Mouse (Mus musculus): ENCODE results near the gene D11Wsu47e.

D11Wsu47e gene

DNA sequence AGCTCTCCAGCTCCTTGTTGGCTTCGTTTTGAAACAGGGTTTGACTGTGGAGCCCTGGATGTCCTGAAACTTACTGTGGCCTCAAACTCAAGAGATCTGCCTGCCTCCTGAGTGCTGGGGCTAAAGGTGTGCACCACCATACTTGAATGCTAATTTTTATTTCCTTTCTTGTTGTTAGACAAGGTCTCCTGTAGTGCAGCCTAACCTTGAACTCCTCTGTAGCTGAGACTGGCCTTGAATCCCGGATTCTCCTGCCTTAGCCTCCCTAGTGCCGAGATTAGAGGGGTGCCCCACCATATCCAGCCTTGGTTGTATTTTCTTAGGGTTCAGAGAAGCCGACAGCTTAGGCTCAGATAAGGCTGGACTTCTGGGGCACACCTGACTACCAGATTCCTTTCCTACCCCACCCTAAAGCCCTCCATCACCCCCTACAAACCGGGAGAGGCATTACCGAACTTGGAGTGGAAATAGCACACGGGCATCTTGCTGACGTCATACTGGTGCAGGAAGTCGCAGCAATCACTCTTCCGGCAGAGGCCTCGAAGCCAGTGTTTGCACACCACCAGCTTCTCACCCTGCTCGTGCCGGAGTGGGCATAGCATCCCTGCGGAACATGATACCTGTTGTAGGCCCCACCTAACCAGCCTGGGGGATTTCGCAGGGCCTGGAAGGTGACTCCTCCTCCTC lies 21.9 kb downstream of the D11Wsu47e start:
- no peak for DNase-seq (ENCODE audit: low spot score)

DNA sequence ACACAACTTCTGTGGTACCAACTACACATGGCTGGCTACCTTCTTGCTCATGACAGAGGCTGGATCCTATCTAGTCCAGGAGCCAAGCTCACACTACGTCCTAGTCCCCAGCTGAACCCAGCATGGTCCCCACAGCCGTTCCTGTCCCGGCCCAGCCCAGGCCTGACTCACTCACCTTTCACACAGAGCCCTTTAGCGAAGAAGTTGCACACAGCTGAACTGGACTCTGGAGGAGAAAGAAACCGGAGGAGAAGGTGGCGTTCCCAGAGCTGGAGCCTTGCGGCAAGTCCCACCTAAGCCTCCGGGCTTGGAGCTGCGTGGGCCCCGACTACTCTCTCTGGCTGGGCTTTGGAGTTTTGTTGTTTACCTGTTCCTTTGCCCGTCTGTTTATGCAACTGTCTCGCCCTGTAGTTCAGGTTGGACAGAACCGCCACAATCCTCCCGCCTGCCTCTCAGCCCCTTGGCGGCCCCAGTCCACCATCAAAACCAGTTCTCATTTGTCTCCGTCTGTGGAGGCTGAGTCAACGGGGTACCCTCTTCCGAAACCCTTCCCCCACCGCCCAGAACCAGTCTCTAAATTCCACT lies 24.5 kb downstream of the D11Wsu47e start:
- DNase-seq (ENCODE audit: low spot score), result no peak

DNA sequence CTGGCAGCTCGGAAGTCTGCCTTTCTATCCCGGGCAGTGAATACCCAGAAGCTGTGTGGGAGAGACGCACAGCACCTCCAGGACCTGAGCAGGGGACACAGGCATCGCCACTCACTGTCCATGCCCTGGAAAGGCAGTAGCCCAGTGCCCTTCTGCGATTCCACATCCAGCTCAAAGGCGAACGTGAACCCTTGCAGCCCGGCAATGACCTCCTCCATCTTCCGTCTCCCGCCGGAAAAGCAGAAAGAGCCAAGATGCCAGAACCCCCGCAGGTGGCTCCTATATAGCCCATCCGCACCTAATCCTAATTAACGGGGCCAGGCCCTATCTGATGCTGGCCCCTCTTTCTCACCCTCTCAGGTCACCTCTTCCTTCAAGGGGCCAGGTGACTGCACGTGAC lies 25.1 kb downstream of the D11Wsu47e start:
- DNase-seq (ENCODE audit: low spot score), result no peak

DNA sequence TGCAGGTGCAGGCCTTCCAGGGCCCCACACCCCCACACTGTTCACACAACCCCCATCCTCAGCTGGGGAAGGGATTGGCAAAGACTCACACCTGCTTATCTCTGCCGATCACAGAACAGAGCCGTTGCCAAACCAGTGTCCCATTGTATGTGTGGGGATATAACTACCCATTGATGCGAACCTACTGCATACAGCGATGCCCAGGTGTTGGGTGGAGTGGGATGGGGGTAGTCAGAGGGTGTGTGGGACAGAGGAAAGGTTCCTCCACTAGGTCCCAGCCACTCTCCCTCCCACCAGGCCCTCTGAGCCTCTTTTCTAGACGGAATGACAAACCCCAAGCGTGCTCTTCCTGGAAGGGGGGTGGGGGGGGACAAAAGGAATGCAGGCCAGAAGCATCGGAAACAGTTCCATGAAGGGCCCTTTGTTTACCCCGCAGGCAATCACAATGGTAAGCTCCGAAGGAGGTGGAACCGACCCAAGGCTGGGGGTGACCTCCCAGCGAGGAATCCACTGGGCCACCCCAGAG lies 25.6 kb downstream of the D11Wsu47e start, which contains the start of gene Cpsf4l:
Gene Cpsf4l, minus strand, starts transcription at position 287 of the 526 bp plus-strand sequence.
- DNase-seq (ENCODE audit: low spot score), result no peak

DNA sequence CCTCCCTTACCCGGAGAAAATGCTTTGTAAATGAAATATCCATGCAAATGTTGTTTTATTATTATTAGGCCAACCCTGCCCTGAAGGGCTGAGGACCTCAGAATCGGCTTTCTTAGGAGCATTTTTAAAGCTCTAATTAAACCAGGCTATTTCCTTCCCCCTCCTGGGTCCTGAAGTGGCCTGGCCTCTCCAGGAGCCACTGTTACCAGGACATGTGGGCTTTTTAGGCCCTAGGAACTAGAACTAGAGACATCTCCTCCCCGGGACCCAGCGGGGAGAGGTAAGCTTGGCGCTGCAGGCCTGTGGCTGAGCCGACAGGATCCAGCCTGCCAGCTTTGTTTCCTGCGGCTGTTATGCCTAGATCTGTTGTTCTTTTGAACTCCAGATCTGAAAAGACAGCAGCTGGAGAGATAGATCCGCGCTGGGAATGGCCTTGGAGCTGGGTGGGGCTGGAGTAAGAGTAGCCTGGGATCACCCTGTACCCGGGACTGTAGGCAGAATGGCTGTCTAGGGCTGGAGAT lies 26.1 kb downstream of the D11Wsu47e start:
- no peak for DNase-seq (ENCODE audit: low spot score)

DNA sequence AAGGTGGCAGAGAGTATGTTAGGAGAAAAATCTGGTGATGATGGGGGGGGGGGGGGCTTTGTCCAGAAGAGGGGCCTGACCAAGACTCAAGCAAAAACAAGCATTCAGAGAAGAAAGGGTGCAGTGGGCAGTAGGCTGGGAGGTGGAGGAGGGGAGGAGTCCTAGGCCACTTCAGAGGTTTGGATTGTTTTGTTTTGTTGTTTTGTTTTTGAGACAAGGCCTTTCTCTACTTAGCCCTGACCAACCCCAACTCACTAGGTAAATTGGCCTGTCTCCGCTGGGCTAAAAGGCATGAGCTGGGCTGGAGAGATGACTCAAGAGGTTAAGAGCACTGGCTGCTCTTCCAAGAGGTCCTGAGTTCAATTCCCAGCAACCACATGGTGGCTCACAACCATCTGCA lies 26.8 kb downstream of the D11Wsu47e start:
- DNase-seq (ENCODE audit: low spot score), result no peak

DNA sequence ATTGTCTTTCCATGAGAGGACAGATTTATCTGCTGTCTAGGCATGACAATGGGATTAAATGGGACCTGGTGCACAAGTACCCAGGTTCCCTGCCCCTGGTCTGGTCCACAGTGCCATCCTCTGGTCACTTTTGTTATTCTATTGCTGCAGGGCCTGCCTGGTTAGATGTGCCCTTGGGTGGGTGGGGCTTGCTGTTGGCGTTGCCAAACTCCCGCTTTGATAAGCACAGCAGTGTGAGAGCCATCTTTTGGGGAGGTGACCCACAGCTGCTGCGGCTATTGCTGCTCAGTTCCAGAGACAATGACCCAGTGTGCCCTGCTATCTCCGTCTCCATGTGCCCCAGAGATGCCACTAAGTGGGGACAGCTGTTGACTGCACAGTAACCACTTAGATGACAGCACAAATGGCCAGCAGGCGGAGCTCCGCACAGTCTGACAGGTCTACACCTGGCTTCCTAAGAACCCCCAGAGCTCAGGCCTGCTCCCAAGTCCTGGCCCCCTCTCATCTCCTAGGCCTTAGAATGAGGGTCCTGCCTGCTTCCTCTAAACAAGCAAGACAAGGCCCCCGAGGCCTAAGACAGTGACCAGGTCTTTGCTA lies 31.0 kb downstream of the D11Wsu47e start:
- DNase-seq (ENCODE audit: low spot score), result no peak

DNA sequence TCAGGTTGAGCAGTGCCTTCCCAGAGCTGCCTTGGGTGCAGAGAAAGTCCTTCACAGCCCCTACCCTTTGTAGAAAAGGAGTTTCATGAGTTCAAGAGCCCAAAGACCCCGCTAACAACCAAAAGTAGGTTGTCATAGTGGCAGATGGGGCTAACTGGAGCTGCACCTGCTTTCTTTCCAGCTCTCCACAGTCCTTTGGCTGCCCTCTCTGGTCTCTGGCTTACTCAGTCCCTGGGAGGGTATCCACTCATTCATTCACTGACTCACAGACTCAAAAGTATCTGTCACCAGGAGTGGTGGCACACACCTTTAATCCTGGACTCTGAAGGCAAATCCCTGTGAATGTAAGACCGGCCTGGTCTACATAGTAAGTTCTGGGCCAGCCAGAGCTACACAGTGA lies 31.9 kb downstream of the D11Wsu47e start:
- DNase-seq (ENCODE audit: low spot score), result no peak

DNA sequence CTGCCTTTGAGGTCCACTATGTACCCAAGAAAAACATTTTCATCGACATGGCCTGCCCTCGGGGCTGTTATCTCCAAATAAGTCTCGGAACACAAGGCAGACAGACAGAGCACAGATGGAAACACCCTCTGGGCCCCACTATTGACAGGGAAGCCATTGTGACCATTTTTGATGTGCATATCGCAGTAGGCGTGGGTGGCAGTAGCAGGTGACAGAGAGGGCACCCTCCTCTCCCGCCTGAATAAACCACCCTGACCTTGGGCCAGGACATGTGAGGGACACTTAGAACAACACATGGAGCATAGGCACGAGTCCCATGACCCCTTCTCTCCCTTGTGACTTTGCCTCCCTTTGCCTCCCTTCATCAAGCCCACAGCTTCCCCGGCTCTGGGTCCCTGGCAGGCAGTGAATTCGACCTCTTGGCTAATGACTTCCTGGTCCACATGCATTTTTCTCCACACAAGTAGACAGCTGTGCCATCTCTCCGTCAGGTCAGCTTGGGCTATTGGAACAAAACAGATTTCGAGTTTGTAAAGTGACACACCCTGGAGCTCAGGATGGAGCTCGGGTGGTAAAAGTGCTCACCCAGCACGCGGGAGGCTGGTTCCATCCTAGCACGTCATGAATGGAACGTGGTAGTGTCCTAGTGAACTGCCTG lies 33.7 kb downstream of the D11Wsu47e start:
- DNase-seq (ENCODE audit: low spot score), result no peak

DNA sequence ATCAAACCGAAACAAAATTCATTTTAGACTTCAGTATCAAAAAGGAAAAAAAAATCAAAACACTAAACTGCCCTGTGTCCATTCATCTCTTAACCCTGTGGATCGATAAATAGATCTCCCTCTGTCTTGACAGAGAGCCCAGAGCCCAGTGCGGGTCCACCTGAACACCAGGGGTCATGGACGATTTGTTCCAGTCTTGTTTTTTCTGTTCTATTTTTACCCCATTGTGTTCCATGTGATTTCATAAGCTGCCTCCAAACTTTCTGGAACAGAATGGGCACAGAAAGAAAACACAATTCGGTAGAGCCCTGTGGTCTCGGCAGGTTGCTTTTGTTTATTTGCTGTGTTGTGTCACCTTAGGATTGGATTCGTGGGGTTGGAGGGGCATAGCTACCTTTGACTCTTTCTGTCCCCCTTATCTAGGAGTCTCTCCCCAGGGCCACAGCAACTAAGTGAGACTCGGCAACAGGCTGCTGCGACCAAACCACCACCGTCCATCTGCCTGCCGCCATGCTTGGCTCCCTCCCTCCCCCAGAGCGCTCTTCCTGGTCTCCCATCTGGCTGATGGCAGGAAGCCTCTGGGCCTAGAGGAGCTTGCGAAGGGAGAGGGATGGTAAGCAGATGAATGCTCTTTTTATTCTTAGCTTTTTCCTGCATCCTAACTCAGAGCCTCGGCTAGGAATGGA lies 38.3 kb downstream of the D11Wsu47e start:
- no peak for DNase-seq (ENCODE audit: low spot score)

DNA sequence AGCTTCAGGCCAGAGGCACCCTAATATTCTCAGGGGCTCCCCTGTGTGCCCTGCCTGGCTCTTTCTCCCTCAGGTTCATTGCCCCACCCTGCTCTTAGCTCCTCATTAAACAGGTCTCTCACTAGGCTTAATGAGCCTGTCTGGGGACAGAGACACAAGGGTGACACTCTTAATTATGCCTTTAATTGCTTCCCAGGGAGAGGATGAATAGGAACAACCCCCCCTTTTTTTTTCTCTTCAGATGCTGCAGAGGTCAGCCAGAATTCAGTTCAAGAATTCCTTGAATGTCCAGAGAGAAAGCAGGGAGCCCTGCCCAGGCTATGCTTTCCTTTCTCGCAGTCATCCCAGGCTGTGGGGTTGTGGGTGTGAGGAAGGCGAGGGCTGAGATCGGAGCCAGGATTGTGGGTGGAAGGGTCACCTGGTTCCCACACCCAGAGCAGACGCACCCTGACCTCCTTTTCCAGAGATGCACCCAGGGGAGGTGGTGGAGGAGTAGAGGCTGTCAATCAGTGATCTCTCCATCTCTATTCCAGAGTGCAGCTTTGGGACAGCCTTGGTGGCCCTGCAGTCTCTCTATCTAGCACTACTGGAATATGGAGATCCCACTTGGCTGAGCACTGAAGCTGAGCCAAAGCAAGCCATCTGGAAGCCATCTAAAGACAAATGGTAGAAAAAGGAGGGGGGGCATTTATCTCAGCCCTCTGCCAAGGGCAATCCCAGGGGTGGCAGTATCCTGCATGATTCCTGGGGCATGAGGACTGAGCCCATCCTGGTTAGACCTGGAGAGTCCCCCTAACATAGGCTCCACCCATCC lies 41.2 kb downstream of the D11Wsu47e start:
- DNase-seq (ENCODE audit: low spot score), result no peak

DNA sequence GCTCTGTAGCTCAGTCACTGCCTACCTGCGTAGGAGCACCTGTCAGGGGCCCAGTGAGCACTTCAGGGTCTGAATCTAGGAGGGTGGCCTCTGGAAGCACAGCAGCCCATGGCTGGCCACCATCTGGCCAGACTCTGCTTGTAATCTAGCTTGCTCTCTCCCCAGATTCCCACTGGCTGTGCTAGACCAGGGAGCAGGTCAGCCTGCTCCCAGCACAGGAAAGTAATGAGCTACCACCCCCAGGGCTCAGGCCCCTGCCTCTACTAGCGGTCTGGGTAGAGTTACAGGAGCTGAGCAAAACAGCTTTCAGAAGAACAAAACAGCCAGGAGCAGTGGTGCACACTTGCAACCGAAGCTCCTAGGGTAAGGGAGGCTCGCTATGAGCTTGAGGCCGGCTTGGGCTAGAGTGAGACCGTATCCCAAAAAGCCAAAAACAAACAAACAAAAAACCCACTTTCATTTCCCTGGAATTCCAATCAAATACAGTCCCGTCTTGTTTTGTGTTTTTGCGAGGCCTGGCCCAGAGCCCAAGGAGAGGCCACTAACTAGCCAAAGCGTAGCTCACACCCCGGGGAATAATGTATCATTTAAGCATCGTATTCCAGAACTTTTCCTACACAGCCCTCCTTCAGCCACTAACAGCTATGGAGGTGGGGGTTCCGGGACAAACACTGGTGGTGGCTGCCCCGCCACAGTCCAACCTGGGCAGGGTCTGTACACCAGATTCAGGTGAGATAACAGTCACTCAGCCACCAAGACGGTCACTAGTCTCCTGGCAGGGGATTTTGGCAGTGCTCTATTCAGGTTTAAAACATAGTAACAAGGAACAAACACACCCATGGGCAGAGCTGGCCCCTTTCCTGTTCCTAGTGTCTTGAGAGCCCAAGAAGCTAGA lies 43.0 kb downstream of the D11Wsu47e start:
- DNase-seq (ENCODE audit: low spot score), result no peak

DNA sequence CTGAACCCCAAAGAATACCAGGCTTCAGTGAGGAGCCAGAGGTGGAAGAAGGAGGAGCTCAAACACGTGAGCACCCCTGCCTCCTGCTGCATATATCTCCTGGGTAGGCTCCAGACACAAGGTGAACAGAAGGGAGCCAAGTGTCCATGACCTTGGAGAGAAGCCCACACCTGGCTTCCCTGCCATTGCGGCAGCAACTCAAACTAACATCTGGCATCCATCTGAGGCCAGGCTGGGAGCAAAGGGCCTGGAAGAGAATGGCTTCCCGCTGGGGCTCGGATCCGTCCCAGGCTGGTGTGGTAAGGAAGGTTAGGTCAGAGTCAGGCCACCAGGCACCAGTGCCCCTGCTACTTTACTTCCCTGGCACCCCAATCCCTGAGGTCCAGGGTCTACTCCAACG lies 43.8 kb downstream of the D11Wsu47e start:
- no peak for DNase-seq (ENCODE audit: low spot score)

DNA sequence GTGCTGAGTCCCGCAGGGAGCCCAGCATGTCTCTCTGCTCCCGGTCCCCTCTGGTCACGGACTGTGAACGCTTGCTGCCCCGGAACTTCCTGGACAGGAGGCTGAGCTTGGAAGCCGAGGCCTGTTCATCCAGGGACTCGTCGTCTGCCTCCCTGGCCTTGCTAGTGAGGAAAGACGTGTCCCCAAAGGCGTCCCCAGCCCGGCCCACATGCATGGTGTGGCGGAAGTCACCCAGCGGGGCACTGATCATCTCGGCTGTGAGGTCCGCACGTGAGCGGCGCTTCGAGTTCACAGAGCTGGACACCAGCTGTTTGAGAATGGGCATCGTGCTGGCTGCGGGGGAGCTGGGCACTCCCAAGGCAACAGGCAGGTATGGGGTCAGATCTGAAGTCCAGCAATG lies 45.0 kb downstream of the D11Wsu47e start:
- no peak for DNase-seq (ENCODE audit: low spot score)

DNA sequence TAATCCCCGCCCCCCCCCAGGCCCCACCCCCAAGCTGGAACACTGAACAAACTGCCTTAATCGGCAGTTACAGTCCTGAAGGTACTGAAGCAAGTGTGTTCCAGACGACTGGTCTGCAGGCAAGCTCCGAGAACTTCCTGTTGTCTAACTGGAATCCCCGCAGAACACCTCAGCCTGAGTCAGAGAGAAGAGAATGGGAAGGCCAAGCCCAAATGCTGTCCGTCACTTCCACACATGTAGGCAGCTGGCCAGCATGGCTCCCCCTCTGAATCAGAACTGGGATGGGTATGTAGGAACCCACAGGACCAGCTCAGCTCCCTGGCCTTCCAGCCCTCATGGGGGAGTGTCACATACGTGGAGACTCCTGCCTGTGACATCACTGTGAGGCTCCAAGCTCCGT lies 45.7 kb downstream of the D11Wsu47e start:
- DNase-seq (ENCODE audit: low spot score), result peak; percentile 48

DNA sequence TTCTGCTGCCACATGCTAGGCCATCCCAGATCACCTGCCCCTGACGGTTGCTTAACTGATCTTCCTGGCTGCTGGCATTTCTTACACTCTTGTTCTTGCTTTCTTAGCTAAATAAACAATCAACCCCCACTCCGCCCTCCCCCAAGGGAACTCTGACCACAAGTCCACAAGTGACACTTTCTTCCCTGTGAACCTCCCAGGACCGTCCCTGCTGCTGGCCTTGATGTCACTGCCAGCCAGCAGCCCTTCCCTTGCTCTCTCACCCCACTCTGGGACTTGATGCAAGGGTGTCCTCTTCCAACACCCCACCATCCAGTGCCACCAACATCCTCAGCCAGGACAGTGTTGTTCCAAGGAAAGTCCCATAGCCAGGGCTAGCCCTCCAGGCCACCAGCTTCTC lies 46.7 kb downstream of the D11Wsu47e start:
- DNase-seq (ENCODE audit: low spot score), result no peak

DNA sequence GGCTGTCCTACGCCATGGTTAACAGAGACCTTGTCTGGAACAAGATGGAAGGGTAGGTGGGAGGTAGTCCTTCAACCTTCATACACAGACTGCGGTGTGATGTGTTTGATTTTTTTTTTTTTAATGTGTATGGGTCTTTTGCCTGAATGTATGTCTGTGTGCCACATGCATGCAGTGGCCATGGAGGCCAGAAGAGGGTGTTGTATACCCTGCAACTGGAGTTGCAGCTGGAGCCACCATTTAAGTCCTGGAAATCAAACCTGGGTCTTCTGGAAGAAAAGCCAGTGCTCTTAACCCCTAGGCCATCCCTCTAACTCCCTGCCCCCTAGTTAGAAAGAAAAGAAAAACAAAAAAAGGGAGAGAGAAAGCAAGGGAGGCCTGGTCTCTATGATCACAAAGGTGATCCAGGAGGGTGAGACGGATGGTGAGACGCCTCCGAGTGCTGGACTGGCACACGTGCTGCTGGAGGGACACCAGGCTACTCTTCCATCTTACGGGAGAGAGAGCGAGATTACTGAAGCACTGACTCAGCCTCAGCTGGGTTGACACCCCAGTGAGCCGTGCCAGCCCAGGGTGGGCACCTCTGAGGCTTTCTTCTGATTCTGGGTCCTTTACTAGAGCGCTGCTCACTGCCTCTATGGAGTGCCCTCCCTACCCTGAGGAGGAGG lies 47.9 kb downstream of the D11Wsu47e start:
- no peak for DNase-seq (ENCODE audit: low spot score)

DNA sequence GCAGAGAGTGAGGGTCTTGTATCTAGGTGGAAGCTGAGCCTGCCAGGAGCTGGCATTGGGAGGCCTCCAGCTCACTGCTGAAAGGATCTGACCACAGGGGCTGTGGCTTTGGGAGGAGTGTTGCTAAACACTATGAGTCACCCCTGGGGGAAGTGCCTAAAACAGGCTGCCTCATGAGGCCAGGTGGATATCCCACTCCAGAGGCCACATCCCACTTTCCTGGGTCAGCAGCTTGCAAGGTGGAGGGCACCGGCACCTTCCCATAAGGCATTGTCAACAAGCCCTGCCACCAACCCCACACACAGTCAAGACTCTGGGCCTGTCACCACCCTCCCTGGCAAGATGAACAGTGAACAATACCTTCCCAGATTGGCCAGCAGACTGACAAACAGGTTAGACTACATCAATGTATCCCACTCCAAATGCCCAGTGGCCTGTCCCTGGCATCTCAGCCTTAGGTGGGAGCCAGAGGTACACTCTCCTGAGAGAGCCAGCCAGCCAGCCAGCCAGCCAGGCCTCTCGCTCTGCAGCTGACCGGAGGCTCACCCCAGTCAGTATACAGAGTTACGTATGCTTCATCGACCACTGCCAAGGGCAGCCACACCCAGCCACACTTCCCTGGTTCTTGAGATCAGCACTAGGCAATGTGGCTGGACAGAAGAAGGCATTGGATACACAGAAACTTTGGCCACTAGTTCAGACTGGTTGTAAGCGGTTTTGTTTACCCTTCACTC lies 49.6 kb downstream of the D11Wsu47e start:
- DNase-seq (ENCODE audit: low spot score), result peak; percentile 48

DNA sequence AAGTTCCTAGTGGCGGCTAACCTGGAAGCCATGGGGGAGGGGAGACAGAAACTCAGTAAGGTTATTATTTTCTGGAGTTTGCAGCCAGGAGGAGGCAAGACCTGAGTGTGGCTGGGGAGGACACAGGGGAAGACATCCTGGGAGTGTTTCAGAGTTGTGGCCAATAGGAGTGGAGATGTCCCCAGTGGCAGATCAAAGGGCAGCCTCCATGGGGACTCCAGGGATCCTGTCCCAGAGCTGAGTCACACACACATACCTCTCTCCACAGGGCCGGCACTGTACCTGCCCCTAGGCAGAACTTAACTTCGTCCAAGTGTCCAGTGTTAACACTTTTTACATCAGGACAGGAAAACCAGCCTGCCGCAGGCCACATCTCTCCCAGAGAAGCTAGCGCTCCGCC lies 50.9 kb downstream of the D11Wsu47e start:
- no peak for DNase-seq (ENCODE audit: low spot score)

Measured in urinary bladder, postnatal 25 days (tissue).